Mouse (Mus musculus) forebrain, embryonic 11.5 days (tissue): ENCODE data around the gene Rab6a. TPM values are rescaled to one million over a fixed set of nuclear protein-coding genes. Genes with fewer than 3 reads are reported as not detected.
A peak's percentile ranks its signal among the peaks of the same experiment; 100 is the strongest.

Experiments
- ATAC-seq: fragments of 200-750 bp; cut with Nextera tagmentation; replicated peaks from 2 replicates; pipeline ENCODE4 v1.8.0; 2017; ENCODE audit warnings: moderate TSS enrichment; ENCODE audit not compliant: low FRiP score
- DNase-seq: peaks from one replicate; pipeline ENCODE4 v3.0.0-alpha.2; 2017; ENCODE audit warnings: low spot score
- H3K27ac ChIP-seq: fragments of 300-500 bp; sonication (generic); 2 replicates; pipeline ENCODE4 v1.5.1; 2014; ENCODE audit warnings: low read depth, low read length
- H3K27me3 ChIP-seq: fragments of 300-500 bp; sonication (generic); 2 replicates; pipeline ENCODE4 v1.6.1; 2014; ENCODE audit warnings: mild to moderate bottlenecking, low read length, mixed read lengths; ENCODE audit not compliant: control insufficient read depth, insufficient read depth
- H3K36me3 ChIP-seq: fragments of 300-500 bp; sonication (generic); 2 replicates; pipeline ENCODE4 v1.6.1; 2014; ENCODE audit warnings: mild to moderate bottlenecking, low read length, moderate library complexity, mixed read lengths; ENCODE audit not compliant: control insufficient read depth, insufficient read depth
- H3K4me1 ChIP-seq: fragments of 300-500 bp; sonication (generic); replicated peaks from 2 replicates; pipeline ENCODE4 v1.6.1; 2014; ENCODE audit warnings: low read length, mixed read lengths; ENCODE audit not compliant: control insufficient read depth, insufficient read depth
- H3K4me2 ChIP-seq: fragments of 300-500 bp; sonication (generic); 2 replicates; pipeline ENCODE4 v1.6.1; 2014; ENCODE audit warnings: low read depth, mild to moderate bottlenecking, low read length, moderate library complexity, mixed read lengths; ENCODE audit not compliant: severe bottlenecking
- H3K4me3 ChIP-seq: fragments of 300-500 bp; sonication (generic); 2 replicates; pipeline ENCODE4 v1.5.1; 2014; ENCODE audit warnings: low read depth, low read length
- H3K9ac ChIP-seq: fragments of 300-500 bp; sonication (generic); 2 replicates; pipeline ENCODE4 v1.6.1; 2014; ENCODE audit warnings: low read length
- H3K9me3 ChIP-seq: fragments of 300-500 bp; sonication (generic); 2 replicates; pipeline ENCODE4 v1.6.1; 2016; ENCODE audit warnings: low read length, mixed read lengths; ENCODE audit not compliant: control insufficient read depth
- WGBS: fragments of 180-500 bp; shearing (Covaris S2); extraction: QIAGEN DNeasy Blood & Tissue Kit; methylation state at CpG from one replicate; pipeline ENCODE4 v1.1.7; 2014; 5-methylcytosine and 5-hydroxymethylcytosine counted together
- polyA plus RNA-seq: library from polyadenylated mRNA; unstranded; fragments of >200 nt; fragmentation: Nextera tagmentation; extraction: Ambion mirVana; gene quantifications from 2 replicates; pipeline ENCODE4 v1.2.1, GENCODE M21; 2014

The Rab6a gene
- polyA plus RNA-seq, 1 experiment from 2014 or later: 147 TPM

DNA sequence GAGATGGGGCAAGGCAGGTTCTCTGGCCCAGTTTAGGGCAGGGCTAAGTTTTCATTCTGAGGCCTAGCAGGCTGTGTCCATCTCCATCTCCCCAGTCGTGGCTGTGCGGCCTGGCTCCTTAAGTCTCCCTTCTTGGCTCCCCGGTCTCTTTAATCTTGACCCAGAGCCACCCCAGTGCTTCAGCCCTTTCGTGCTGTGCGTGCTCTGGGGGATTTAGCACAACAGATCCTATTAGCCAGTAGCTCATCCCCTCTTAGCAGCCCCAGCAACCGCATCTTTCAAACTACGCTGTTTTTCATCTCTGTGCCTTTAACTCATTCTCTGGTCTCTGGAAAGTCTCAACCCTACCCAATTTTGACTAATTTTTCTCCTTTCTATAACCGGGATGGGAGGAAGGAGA is 55.0 kb downstream of the Rab6a start, which contains the start of gene Plekhb1:
Gene Plekhb1, minus strand, starts transcription at position 184 of the 400 bp plus-strand sequence.
- DNase-seq (no peak), ATAC-seq (no peak)
- H3K9me3 ChIP-seq: no peaks in the 10 kb centered on the region
- H3K27ac ChIP-seq: no peak within 1 kb of the TSS
- peaks cover 2% of the 10 kb centered on the region; the same call in 1 of the 2 replicates for H3K4me1 ChIP-seq
- 0 out of 2 replicates have a peak within 1 kb of the TSS, but pooled peaks have one; percentile 12 for H3K4me2 ChIP-seq
- H3K9ac ChIP-seq: no peak within 1 kb of the TSS
- no peak within 1 kb of the TSS for H3K4me3 ChIP-seq
- no peaks in the 10 kb centered on the region for H3K36me3 ChIP-seq
- 64% methylated on average over 8 of the region's 8 CpGs for WGBS
- no peaks in the 10 kb centered on the region for H3K27me3 ChIP-seq

GRCm38 (mm10) chr7:100663190-100663589 is 56.0 kb downstream of the Rab6a start:
- WGBS: 1% methylated on average over 13 of the region's 13 CpGs
- no peak overlapping the region for H3K27ac ChIP-seq
- ATAC-seq: peak; percentile 83

DNA sequence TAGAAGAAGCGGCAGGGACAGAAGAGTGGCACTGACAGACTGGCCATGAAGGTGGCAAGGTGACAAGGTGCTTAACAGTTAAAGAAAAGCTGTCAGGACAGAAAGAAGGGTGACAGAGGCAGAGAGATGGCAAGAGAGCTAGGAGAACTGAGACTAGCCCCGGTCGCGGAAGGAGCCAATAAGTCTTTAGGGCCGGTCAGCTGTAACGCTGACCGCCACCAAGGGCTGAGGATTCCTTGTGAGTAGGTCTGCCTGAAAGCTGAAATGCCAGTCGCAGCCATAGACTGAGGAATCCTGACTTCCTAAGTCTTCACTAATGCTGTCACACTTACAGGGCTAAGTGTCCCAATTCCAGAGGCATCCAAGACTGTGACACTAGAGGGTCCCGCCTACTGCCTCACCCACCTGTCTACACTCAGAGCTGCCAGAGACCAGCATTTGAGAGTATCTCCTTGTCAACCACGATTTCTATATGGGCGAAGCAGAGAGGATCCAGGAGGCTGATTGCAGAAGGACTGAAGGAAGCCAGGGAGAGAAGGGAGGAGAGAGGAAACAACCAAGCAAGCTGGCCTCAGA is 56.6 kb downstream of the Rab6a start:
- no peaks in the 10 kb centered on the region for H3K9me3 ChIP-seq
- ATAC-seq: no peak; the same call in 1 of the 2 replicates
- H3K4me3 ChIP-seq: no peak overlapping the region
- peak; percentile 46 for DNase-seq
- no peaks in the 10 kb centered on the region; the same call in 1 of the 2 replicates for H3K4me1 ChIP-seq
- WGBS: 61% methylated on average over 11 of the region's 11 CpGs
- H3K36me3 ChIP-seq: no peaks in the 10 kb centered on the region
- H3K27me3 ChIP-seq: no peaks in the 10 kb centered on the region
- no peak overlapping the region for H3K4me2 ChIP-seq
- no peak overlapping the region for H3K9ac ChIP-seq
- H3K27ac ChIP-seq: no peak overlapping the region

More at GRCm38 (mm10) chr7:100663190-100663589, 56.0 kb downstream of the Rab6a start:
- 0 out of 2 replicates have a peak overlapping the region, but pooled peaks have one; percentile 12 for H3K4me2 ChIP-seq
- peak; percentile 92 for DNase-seq
- peaks cover 1% of the 10 kb centered on the region; the same call in 1 of the 2 replicates for H3K4me1 ChIP-seq
- H3K4me3 ChIP-seq: no peak overlapping the region
- H3K36me3 ChIP-seq: no peaks in the 10 kb centered on the region
- H3K27me3 ChIP-seq: no peaks in the 10 kb centered on the region
- no peak overlapping the region for H3K9ac ChIP-seq
- H3K9me3 ChIP-seq: no peaks in the 10 kb centered on the region

DNA sequence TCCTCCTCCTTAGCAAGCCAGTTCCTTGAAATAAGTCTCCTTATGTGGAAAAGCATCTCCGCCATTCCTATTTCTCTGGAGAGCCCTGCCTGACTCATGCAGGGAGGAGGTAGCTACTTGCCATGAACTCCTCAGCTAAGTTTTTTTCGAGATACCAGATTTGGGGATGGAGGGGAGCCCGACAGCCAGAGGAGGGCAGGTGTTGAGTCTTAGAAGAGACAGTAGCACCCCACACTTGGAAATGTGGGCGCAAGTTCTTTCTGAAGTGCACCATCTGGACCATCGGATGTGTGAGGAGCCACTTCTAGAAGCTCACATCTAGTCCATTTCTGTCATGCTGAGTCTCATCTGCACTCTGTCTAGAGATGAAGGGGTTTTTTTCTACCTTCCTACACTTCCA is 63.4 kb downstream of the Rab6a start:
- no peak overlapping the region for H3K9ac ChIP-seq
- H3K4me1 ChIP-seq: no peaks in the 10 kb centered on the region
- H3K27ac ChIP-seq: no peak overlapping the region
- H3K27me3 ChIP-seq: no peaks in the 10 kb centered on the region
- H3K4me3 ChIP-seq: no peak overlapping the region
- WGBS: 90% methylated on average over 5 of the region's 5 CpGs
- DNase-seq: no peak
- H3K9me3 ChIP-seq: no peaks in the 10 kb centered on the region
- ATAC-seq: no peak
- no peak overlapping the region for H3K4me2 ChIP-seq
- no peaks in the 10 kb centered on the region for H3K36me3 ChIP-seq

DNA sequence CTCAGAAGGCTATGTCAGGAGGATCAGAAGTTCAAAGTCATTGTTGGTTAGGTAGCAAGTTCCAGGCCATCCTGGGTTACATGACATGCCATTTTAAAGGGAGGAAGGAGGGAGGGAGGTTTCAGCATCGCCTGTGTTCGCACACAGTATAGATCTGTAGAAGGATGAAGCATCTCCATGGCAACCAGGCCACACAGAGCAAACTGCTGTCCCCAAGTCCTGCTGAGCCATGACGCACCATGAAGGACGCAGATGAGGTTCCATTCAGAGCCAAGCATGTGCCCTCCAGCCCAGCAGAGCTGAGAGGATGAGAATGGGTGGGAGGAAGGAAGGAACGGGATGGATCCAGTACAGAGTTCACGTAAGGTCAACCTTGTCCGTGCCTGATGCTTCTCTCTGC is 66.2 kb downstream of the Rab6a start:
- H3K4me3 ChIP-seq: no peak overlapping the region
- H3K4me1 ChIP-seq: no peaks in the 10 kb centered on the region
- 73% methylated on average over 7 of the region's 7 CpGs for WGBS

GRCm38 (mm10) chr7:100674941-100675340 is 67.7 kb downstream of the Rab6a start:
- ATAC-seq: no peak
- WGBS: 86% methylated on average over 2 of the region's 2 CpGs

More for the DNA sequence above, 66.2 kb downstream of the Rab6a start:
- Histone ChIP-seq H3K27me3 (no peaks in the 10 kb centered on the region), H3K4me2 (no peak overlapping the region), H3K9me3 (no peaks in the 10 kb centered on the region), H3K27ac (no peak overlapping the region), H3K36me3 (no peaks in the 10 kb centered on the region), H3K9ac (no peak overlapping the region)
- DNase-seq: no peak
- no peak for ATAC-seq

DNA sequence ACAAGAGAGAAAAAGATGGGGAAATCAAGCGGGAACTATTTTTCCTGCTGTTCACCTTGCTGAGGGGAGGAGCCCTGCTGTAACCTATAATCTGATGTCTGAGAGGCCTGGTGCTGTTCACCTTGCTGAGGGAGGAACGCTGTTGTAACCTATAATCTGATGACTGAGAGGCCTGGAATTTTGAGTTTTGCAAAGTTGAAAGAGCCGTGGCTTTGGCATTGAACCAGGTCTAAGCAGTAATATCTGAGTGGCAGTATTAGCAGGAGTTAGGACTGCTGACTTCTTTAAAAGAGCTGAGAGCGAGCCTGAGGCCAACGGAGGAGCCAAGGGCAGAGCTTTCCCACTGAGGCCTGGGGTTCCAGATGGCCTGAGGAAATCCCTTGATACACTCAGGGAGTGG is 70.8 kb downstream of the Rab6a start:
- no peaks in the 10 kb centered on the region for H3K9me3 ChIP-seq
- no peak overlapping the region for H3K4me2 ChIP-seq
- no peak overlapping the region for H3K4me3 ChIP-seq
- DNase-seq: no peak
- H3K4me1 ChIP-seq: no peaks in the 10 kb centered on the region
- no peak overlapping the region for H3K27ac ChIP-seq
- H3K9ac ChIP-seq: no peak overlapping the region
- WGBS: 92% methylated on average over 5 of the region's 5 CpGs
- no peaks in the 10 kb centered on the region for H3K27me3 ChIP-seq
- no peaks in the 10 kb centered on the region for H3K36me3 ChIP-seq
- no peak for ATAC-seq

More at GRCm38 (mm10) chr7:100674941-100675340, 67.7 kb downstream of the Rab6a start:
- Histone ChIP-seq H3K4me1 (no peaks in the 10 kb centered on the region), H3K36me3 (no peaks in the 10 kb centered on the region), H3K4me3 (no peak overlapping the region), H3K27me3 (no peaks in the 10 kb centered on the region), H3K27ac (no peak overlapping the region), H3K9ac (no peak overlapping the region), H3K4me2 (no peak overlapping the region), H3K9me3 (no peaks in the 10 kb centered on the region)
- DNase-seq: no peak

DNA sequence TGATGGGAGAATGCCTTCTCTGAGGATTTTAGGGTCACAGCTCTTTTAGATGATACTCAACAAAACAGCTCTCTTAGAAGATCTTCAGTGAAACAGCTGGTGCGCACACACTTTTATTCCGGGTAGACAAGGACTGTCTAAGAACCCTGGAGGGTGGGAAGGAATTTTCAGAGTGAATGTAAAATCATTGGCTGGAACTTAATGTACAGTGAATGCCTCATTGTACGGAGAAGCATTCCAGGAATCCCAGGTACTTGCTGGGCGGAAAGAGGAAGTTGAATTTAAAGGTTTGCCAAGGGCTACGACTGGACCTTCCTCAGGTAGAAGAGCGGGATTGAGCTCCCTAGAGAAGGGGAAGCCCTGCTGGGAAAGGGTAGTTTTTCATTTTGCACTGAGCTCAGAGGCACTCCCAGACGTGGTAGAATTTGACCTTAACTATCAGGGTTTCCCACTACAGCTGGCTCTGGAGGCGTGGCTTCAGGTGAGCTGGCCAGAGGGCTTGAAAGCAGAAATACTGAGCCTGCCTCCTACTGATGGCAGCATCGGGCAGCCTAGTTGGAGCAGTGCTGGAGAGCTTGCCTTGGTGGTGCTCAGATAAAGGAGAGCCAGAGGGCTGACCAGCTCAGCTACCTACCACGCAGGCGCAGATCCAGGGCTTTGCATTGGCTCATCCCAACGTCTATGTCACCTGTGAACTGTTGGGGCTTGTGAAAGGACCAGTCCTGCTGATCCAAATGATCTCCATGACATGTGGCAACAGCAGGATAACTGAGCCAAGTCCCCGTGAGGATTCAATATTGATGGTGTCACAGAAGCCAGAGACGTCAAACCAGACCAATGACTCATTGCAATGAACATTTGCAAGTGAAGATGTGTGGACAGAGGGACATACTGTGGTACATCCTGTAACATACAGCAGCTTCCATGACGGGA is 72.0 kb downstream of the Rab6a start:
- Histone ChIP-seq H3K4me2 (no peak overlapping the region), H3K9ac (no peak overlapping the region), H3K36me3 (no peaks in the 10 kb centered on the region), H3K4me1 (no peaks in the 10 kb centered on the region), H3K27ac (no peak overlapping the region), H3K27me3 (no peaks in the 10 kb centered on the region), H3K9me3 (no peaks in the 10 kb centered on the region), H3K4me3 (no peak overlapping the region)
- ATAC-seq: no peak
- 69% methylated on average over 15 of the region's 15 CpGs for WGBS
- no peak for DNase-seq
